Mouse (Mus musculus) limb, embryonic 15.5 days (tissue): ENCODE results near the gene Pdxk. TPM values are rescaled to one million over a fixed set of nuclear protein-coding genes. Genes with fewer than 3 reads are reported as not detected.
A peak's percentile ranks its signal among the peaks of the same experiment; 100 is the strongest.

ENCODE experiments used
- ATAC-seq: fragments of 200-750 bp; cut with Nextera tagmentation; 2 replicates; pipeline ENCODE4 v1.8.0; 2017; ENCODE audit warnings: low read depth, moderate TSS enrichment; ENCODE audit not compliant: insufficient number of reproducible peaks, low FRiP score, low TSS enrichment
- H3K27ac ChIP-seq: fragments of 300-500 bp; sonication (generic); 2 replicates; pipeline ENCODE4 v1.5.1; 2015; ENCODE audit warnings: moderate library complexity, mild to moderate bottlenecking, inconsistent platforms
- H3K27me3 ChIP-seq: fragments of 300-500 bp; sonication (generic); 2 replicates; pipeline ENCODE4 v1.6.1; 2015; ENCODE audit warnings: inconsistent platforms
- H3K36me3 ChIP-seq: fragments of 300-500 bp; sonication (generic); 2 replicates; pipeline ENCODE4 v1.6.1; 2015; ENCODE audit warnings: inconsistent platforms
- H3K4me1 ChIP-seq: fragments of 300-500 bp; sonication (generic); 2 replicates; pipeline ENCODE4 v1.6.1; 2015; ENCODE audit warnings: inconsistent platforms
- H3K4me2 ChIP-seq: fragments of 300-500 bp; sonication (generic); 2 replicates; pipeline ENCODE4 v1.6.1; 2015; ENCODE audit warnings: mild to moderate bottlenecking, inconsistent platforms
- H3K4me3 ChIP-seq: fragments of 300-500 bp; sonication (generic); 2 replicates; pipeline ENCODE4 v1.5.1; 2015; ENCODE audit warnings: mild to moderate bottlenecking, inconsistent platforms
- H3K9ac ChIP-seq: fragments of 300-500 bp; sonication (generic); 2 replicates; pipeline ENCODE4 v1.6.1; 2015; ENCODE audit warnings: inconsistent platforms
- H3K9me3 ChIP-seq: fragments of 300-500 bp; sonication (generic); 2 replicates; pipeline ENCODE4 v1.6.1; 2016; ENCODE audit warnings: inconsistent platforms
- WGBS: fragments of 180-500 bp; shearing (Covaris S2); methylation state at CpG from one replicate; pipeline ENCODE4 v1.1.7; 2015; 5-methylcytosine and 5-hydroxymethylcytosine counted together
- polyA plus RNA-seq: library from polyadenylated mRNA; unstranded; fragments of >200 nt; fragmentation: Nextera tagmentation; extraction: Ambion mirVana; gene quantifications from 2 replicates; pipeline ENCODE4 v1.2.1, GENCODE M21; 2015

Gene Pdxk
- polyA plus RNA-seq, 1 experiment from 2014 or later: 13.1 TPM

DNA sequence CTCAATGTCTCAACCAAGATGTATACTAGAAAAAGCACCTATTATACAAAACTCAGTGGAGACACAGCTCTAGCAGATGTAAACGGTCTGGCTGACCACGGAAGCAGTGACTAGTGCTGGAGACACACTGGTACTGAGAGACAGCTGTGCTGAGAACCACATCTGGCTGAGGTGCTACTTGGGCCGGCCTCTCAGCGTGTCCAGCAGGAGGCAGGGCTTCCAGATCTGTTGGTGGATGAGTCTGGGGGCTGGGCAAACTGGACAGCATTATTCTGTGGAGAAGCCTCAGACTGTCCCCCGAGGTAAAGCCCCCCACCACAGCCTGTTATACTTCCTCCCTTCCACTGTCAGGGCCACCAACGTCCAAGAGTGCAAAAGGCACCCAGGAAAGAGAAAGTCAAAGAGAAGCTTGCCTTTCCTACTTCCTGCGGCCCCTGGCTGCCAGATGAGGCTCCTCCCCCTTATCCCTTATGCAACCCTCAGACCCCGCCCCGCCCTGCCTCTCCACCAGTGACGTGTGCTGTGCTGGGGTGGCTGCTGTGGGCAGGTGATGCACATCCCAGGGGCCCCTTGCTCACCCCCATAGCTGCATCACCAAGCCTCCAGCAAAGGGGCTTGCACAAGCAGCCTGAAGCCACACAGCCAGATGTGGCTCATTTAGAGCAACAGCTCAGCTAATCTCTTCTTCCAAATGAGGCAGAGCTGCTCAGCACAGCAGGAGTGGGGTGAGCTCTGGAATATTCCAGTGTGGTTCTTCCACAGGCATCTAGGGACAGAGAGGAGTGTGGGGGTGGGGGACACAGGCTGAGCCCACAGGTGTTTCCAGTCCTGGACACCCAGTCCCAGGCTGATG, 7.1 kb downstream of the Pdxk start:
- H3K4me1 ChIP-seq: peaks cover 41% of the 10 kb centered on the region
- ATAC-seq: no peak

GRCm38 (mm10) chr10:78456696-78457095, 8.1 kb downstream of the Pdxk start:
- H3K27me3 ChIP-seq: no peaks in the 10 kb centered on the region
- H3K4me1 ChIP-seq: peaks cover 37% of the 10 kb centered on the region
- H3K9ac ChIP-seq: no peak overlapping the region
- no peaks in the 10 kb centered on the region for H3K36me3 ChIP-seq
- H3K4me3 ChIP-seq: no peak overlapping the region
- 84% methylated on average over 13 of the region's 13 CpGs for WGBS
- 0 out of 2 replicates have a peak overlapping the region, but pooled peaks have one; percentile 27 for H3K27ac ChIP-seq
- ATAC-seq: no peak
- H3K9me3 ChIP-seq: no peaks in the 10 kb centered on the region
- H3K4me2 ChIP-seq: no peak overlapping the region

More for the DNA sequence above, 7.1 kb downstream of the Pdxk start:
- WGBS: 21% methylated on average over 10 of the region's 10 CpGs
- H3K9ac ChIP-seq: no peak overlapping the region
- H3K4me3 ChIP-seq: no peak overlapping the region
- no peaks in the 10 kb centered on the region for H3K9me3 ChIP-seq
- H3K36me3 ChIP-seq: no peaks in the 10 kb centered on the region
- H3K4me2 ChIP-seq: no peak overlapping the region
- H3K27me3 ChIP-seq: no peaks in the 10 kb centered on the region
- peak overlapping the region; percentile 57 for H3K27ac ChIP-seq

- Histone ChIP-seq H3K36me3 (peaks cover 30% of the 10 kb centered on the region), H3K27me3 (no peaks in the 10 kb centered on the region), H3K4me1 (peaks cover 8% of the 10 kb centered on the region), H3K9ac (no peak overlapping the region), H3K9me3 (no peaks in the 10 kb centered on the region), H3K4me3 (no peak overlapping the region), H3K27ac (no peak overlapping the region), H3K4me2 (no peak overlapping the region)
- ATAC-seq: no peak
- 56% methylated on average over 4 of the region's 4 CpGs for WGBS
Observed at GRCm38 (mm10) chr10:78452641-78453040, 12.1 kb downstream of the Pdxk start.

- no peaks in the 10 kb centered on the region for H3K9me3 ChIP-seq
- peaks cover 47% of the 10 kb centered on the region for H3K36me3 ChIP-seq
- no peak overlapping the region for H3K9ac ChIP-seq
- no peak overlapping the region for H3K4me2 ChIP-seq
- ATAC-seq: no peak
- H3K4me1 ChIP-seq: 0 out of 2 replicates have a peak, but pooled peaks cover 4% of the 10 kb centered on the region
- H3K4me3 ChIP-seq: no peak overlapping the region
- WGBS: 86% methylated on average over 5 of the region's 5 CpGs
- no peak overlapping the region for H3K27ac ChIP-seq
- H3K27me3 ChIP-seq: no peaks in the 10 kb centered on the region
Observed at GRCm38 (mm10) chr10:78450761-78451160, 14.0 kb downstream of the Pdxk start.

DNA sequence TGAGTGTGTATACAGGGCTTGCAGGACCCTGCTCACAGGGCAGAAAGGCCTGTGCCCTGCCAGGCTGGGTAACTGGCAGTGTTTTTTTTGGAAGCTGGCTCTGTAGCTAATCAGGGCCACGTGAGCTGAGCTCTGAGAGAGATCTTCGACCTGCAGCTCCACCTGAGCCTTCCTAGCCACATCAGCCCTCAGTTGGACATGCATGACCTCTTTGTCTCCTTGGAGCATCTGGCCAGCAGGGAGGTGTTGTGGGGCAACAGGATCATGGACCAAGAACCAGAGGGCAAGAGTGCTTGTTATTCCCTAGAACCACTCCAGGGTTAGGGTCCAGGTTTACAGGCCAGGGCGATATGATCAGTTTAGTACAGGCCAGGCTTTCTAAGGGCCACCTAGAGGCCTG, 17.4 kb downstream of the Pdxk start:
- H3K4me3 ChIP-seq: no peak overlapping the region
- 83% methylated on average over 3 of the region's 3 CpGs for WGBS
- no peak overlapping the region for H3K27ac ChIP-seq
- no peaks in the 10 kb centered on the region for H3K27me3 ChIP-seq
- H3K9me3 ChIP-seq: no peaks in the 10 kb centered on the region
- peaks cover 79% of the 10 kb centered on the region for H3K36me3 ChIP-seq
- no peak overlapping the region for H3K9ac ChIP-seq
- no peak overlapping the region for H3K4me2 ChIP-seq
- H3K4me1 ChIP-seq: no peaks in the 10 kb centered on the region
- ATAC-seq: no peak

GRCm38 (mm10) chr10:78446195-78446594, 18.6 kb downstream of the Pdxk start:
- Histone ChIP-seq H3K27ac (no peak overlapping the region), H3K9ac (no peak overlapping the region), H3K27me3 (no peaks in the 10 kb centered on the region), H3K4me1 (no peaks in the 10 kb centered on the region), H3K36me3 (peaks cover 87% of the 10 kb centered on the region), H3K4me3 (no peak overlapping the region), H3K9me3 (no peaks in the 10 kb centered on the region), H3K4me2 (no peak overlapping the region)
- no peak for ATAC-seq
- WGBS: 95% methylated on average over 3 of the region's 3 CpGs

DNA sequence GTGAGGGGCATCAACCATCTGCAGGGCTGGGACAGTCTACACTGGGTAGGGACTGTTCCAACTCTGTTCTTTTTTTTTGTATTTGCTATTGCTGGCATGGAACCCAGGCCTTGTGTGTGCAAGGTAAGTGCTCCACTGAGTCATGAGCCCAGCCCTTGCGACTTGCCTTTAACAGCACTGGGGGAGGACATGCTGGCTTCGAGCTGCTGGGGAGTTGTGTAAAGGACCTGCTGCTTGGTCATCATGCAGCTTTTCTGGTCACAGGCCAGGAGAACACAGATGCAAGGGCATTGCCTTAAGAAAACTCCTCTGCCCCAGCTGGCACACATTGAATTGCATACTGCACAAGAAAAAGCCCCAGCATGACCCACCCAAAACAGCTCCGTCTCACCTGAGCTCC, 22.5 kb downstream of the Pdxk start:
- ATAC-seq: no peak
- H3K27me3 ChIP-seq: no peaks in the 10 kb centered on the region
- H3K36me3 ChIP-seq: peaks cover 53% of the 10 kb centered on the region

DNA sequence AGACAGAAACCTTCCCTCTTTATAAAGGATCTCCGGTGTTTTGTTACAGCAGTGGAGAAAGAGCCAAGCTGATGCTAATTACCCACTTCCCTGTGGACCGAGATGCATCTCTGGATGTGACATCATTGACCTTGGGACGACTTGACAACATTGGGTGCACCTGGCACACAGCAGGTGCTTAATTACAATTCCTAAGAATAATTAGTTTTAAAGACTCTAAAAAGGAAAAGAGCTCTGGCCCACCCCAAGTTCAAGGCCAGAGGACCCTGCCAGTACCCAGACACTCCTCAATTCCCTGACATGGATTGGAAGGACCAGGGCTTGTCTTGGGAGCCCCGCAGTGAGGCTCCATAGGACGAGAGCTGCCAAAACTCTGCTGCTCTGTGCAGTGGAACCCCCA, 23.2 kb downstream of the Pdxk start:
- Histone ChIP-seq H3K9me3 (no peaks in the 10 kb centered on the region), H3K9ac (no peak overlapping the region), H3K36me3 (peaks cover 47% of the 10 kb centered on the region), H3K4me3 (no peak overlapping the region), H3K27me3 (no peaks in the 10 kb centered on the region), H3K4me1 (no peaks in the 10 kb centered on the region), H3K4me2 (no peak overlapping the region), H3K27ac (no peak overlapping the region)
- no peak for ATAC-seq
- 77% methylated on average over 5 of the region's 5 CpGs for WGBS

More for the DNA sequence above, 22.5 kb downstream of the Pdxk start:
- no peak overlapping the region for H3K9ac ChIP-seq
- H3K4me3 ChIP-seq: no peak overlapping the region
- WGBS: 86% methylated on average over 3 of the region's 3 CpGs
- H3K9me3 ChIP-seq: no peaks in the 10 kb centered on the region
- H3K4me2 ChIP-seq: no peak overlapping the region
- H3K27ac ChIP-seq: no peak overlapping the region
- H3K4me1 ChIP-seq: no peaks in the 10 kb centered on the region

DNA sequence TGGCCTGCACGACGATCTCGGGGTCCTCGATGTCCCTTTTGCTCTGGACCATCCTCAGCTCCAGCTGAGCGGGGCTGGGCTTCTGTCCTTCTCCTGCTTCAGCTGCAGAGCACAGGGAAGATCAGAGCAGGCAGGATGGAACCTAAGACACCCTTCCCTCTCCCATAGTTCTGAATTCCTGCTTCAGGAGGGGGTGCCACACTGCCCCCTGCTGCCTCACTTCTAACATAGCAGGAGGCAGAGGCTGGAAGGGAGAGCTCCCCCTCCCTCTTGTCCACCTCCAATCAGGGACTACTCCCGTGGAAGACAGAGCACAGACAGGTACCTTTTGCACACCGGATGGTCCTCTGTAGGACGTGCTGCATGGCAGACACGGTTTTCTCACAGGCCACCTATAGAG, 24.0 kb downstream of the Pdxk start:
- no peak overlapping the region for H3K27ac ChIP-seq
- no peak overlapping the region for H3K9ac ChIP-seq

GRCm38 (mm10) chr10:78439990-78440389, 24.8 kb downstream of the Pdxk start:
- 84% methylated on average over 7 of the region's 7 CpGs for WGBS
- Histone ChIP-seq H3K9me3 (no peaks in the 10 kb centered on the region), H3K4me1 (no peaks in the 10 kb centered on the region), H3K4me3 (no peak overlapping the region), H3K36me3 (peaks cover 33% of the 10 kb centered on the region), H3K4me2 (no peak overlapping the region), H3K9ac (no peak overlapping the region), H3K27me3 (no peaks in the 10 kb centered on the region), H3K27ac (no peak overlapping the region)
- no peak for ATAC-seq

More for the DNA sequence above, 24.0 kb downstream of the Pdxk start:
- Histone ChIP-seq H3K4me3 (no peak overlapping the region), H3K9me3 (no peaks in the 10 kb centered on the region), H3K27me3 (no peaks in the 10 kb centered on the region), H3K4me2 (no peak overlapping the region), H3K36me3 (peaks cover 41% of the 10 kb centered on the region), H3K4me1 (no peaks in the 10 kb centered on the region)
- ATAC-seq: no peak
- 64% methylated on average over 9 of the region's 9 CpGs for WGBS

GRCm38 (mm10) chr10:78439550-78439949, 25.2 kb downstream of the Pdxk start:
- ATAC-seq: no peak
- H3K4me3 ChIP-seq: no peak overlapping the region
- 65% methylated on average over 5 of the region's 5 CpGs for WGBS
- H3K9ac ChIP-seq: no peak overlapping the region
- H3K27ac ChIP-seq: no peak overlapping the region
- no peak overlapping the region for H3K4me2 ChIP-seq
- peaks cover 29% of the 10 kb centered on the region for H3K36me3 ChIP-seq
- H3K27me3 ChIP-seq: no peaks in the 10 kb centered on the region
- no peaks in the 10 kb centered on the region for H3K4me1 ChIP-seq
- no peaks in the 10 kb centered on the region for H3K9me3 ChIP-seq

DNA sequence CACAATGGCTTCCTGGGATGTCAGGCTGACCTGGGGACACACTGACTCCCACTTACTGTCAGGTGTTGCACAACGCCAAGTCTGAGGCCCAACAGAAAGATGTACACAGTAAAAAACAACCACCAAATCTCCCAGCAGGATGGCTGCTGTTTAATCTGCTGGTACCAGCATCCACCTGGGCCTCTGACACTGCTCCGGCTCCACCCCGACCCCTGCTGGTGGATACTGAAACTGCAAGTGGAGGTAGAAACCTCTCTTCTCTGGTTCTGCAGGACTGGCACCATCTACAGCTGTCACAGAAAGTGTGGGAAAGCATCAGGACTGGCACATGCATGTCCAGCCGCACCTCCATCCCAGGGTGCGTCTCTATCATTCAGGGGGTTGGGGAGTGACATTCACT, 26.7 kb downstream of the Pdxk start:
- no peak overlapping the region for H3K4me3 ChIP-seq
- no peak for ATAC-seq
- no peak overlapping the region for H3K4me2 ChIP-seq
- no peak overlapping the region for H3K9ac ChIP-seq
- no peaks in the 10 kb centered on the region for H3K4me1 ChIP-seq
- no peaks in the 10 kb centered on the region for H3K9me3 ChIP-seq
- H3K36me3 ChIP-seq: peaks cover 15% of the 10 kb centered on the region
- no peak overlapping the region for H3K27ac ChIP-seq
- H3K27me3 ChIP-seq: no peaks in the 10 kb centered on the region
- WGBS: 12% methylated on average over 5 of the region's 5 CpGs
